Mouse (Mus musculus) cerebellum, adult 2 months (tissue): ENCODE results near the gene Gpcpd1. TPM values are rescaled to one million over a fixed set of nuclear protein-coding genes. Genes with fewer than 3 reads are reported as not detected.

Experiments used
- DNase-seq, 2 experiments: peaks; one replicate each; pipeline ENCODE4 v3.0.0; 2021
- H3K27ac ChIP-seq: fragments of 200-500 bp; 2 replicates; pipeline ENCODE4 v1.5.1; 2012; ENCODE audit warnings: low read length, control low read depth, inconsistent platforms; ENCODE audit not compliant: insufficient read depth
- H3K27me3 ChIP-seq: fragments of 200-500 bp; 2 replicates; pipeline ENCODE4 v1.6.1; 2012; ENCODE audit warnings: inconsistent platforms, mild to moderate bottlenecking, low read length, moderate library complexity; ENCODE audit not compliant: control insufficient read depth, insufficient read depth
- H3K4me1 ChIP-seq: fragments of 200-500 bp; 2 replicates; pipeline ENCODE4 v1.6.1; 2011; ENCODE audit warnings: low read length; ENCODE audit not compliant: control insufficient read depth, insufficient read depth
- H3K4me3 ChIP-seq: fragments of 200-500 bp; replicated peaks from 2 replicates; pipeline ENCODE3; 2011; ENCODE audit warnings: mild to moderate bottlenecking, low read depth, low read length, control low read depth; ENCODE audit not compliant: insufficient read depth
- CTCF ChIP-seq: fragments of 200-500 bp; IDR thresholded peaks from 2 replicates; pipeline ENCODE4 v1.5.1; 2011; ENCODE audit warnings: low read depth, mild to moderate bottlenecking, control low read depth, low read length, moderate library complexity, borderline replicate concordance; ENCODE audit not compliant: insufficient read depth
- POLR2A ChIP-seq: fragments of 200-500 bp; IDR thresholded peaks from 2 replicates; pipeline ENCODE4 v1.6.1; 2011; ENCODE audit warnings: low read length, control low read depth, borderline replicate concordance; ENCODE audit not compliant: insufficient read depth
- WGBS: fragments of 180-500 bp; shearing (Covaris S2); methylation state at CpG from one replicate; pipeline ENCODE4 v1.1.7; 2018; 5-methylcytosine and 5-hydroxymethylcytosine counted together
- polyA plus RNA-seq: library from polyadenylated mRNA; depleted of rRNA; stranded (reverse); fragments of >200 nt; gene quantifications from 2 replicates; pipeline ENCODE4 v1.2.3, GENCODE M21; 2012

Gene Gpcpd1
- polyA plus RNA-seq, 1 experiment: 81.5 TPM

DNA sequence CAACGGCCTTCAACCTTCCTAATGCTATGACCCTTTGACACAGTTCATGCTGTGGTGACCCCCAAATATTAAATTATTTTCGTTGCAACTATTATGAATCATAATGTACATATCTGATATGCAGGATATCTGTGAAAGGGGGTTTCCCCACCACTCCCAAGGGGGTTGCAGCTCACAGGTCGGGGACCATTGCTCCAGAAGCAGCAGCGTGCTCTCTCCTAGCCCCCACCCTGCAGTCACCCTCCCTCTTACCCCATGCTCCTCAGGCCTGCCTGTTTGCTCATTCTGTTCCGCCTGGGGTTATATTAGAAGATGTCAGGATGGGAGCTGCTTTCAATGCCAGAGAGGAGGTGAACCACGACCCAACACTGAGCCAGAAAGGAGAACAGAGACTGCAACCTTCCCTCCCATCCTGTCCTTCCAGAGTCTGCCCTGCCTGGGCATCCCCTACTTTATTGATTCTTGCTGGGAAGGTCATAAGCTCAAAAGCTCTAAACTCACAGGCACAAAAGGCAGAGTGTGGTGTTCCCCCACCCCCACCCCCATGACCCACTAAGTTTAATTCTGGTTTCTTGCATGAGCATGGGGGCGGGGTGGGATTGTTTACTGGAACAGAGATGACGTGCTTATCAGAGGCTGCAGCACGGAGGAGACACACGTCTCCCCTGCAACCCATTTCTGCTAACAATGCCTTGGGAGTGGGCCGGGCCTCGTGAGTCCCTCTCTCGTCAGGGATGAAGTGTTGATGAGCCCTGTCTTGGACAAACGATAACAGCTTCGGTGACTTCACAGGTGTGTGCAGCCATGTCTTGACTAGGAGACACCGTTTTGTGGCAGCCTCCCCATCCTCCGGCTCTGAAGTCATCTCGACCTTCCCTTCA lies 69.3 kb downstream of the Gpcpd1 start:
- 78% methylated on average over 18 of the region's 18 CpGs for WGBS
- TF ChIP-seq POLR2A (no peak), CTCF (no peak)
- H3K4me1 ChIP-seq: peaks cover 17% of the 10 kb centered on the region
- no peaks in the 10 kb centered on the region for H3K27me3 ChIP-seq
- no peak overlapping the region for H3K4me3 ChIP-seq
- H3K27ac ChIP-seq: no peak overlapping the region
- no peak for DNase-seq

DNA sequence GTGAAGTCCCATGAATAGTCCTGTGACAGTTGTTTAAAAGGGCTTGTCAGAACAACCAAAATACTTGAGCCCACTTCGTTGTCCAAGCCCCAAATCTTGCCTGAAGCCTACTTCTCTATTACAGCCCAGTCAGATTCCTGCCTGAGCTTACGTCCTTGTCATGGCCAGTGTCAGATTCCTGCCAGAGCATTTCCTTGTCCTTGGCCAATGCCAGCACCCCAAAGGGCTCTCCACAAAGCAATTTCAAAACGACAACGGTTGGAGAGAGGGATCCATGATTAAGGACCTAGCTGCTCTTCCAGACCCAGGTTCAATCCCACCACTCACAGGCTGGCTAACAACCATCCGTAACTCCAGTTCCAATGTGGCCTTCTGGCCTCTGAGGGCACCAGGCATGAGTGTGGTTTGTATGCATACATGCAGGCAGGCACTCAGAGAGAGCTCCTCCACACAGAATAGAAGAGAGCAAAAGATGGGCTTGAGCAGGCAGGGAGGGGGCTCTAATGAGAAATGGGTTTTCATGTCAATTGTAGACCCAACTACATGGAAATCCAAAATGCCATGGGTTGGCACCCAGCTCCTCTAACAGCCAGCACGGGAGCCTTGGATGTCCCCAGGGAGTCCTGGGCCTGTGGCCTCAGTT lies 70.2 kb downstream of the Gpcpd1 start:
- no peak for DNase-seq
- Histone ChIP-seq H3K27ac (no peak overlapping the region), H3K4me1 (peaks cover 25% of the 10 kb centered on the region), H3K27me3 (no peaks in the 10 kb centered on the region), H3K4me3 (no peak overlapping the region)
- 69% methylated on average over 6 of the region's 6 CpGs for WGBS
- TF ChIP-seq POLR2A (no peak), CTCF (no peak)

DNA sequence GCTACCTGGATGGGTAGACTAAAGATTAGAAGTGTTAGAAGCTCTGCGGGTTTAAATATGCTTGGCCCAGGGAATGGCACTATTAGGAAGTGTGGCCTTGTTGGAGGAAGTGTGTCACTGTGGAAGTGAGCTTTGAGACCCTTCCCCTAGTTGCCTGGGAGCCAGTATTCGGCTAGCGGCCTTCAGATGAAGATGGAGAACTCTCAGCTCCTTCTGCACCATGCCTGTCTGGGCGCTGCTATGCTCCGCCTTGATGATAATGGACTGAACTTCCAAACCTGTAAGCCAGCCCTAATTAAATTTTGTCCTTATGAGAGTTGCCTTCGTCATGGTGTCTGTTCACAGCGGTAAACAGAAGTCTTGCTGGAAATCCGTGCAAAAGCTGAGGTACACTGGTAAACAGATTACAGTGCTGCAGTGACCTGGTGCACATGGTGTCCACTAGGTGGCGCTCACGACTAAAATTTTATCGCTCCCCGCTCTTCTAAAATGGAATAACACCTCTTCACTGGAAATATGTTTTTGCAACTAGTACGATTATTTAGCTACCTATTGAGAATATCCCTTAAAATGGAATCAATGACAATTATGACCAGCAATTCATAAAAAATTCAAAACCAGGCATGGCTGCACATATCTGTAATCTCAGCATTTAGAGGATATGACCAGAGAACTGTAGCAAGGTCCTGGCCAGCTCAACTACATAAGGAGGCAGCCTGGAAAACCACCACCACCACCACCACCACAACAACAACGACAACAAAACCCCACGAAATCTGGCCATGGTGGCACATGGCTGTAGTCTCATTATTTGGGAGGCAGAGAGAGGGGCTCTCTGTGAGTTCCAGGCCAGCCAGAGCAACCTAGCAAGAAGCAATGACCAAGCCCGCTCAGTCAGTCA lies 71.1 kb downstream of the Gpcpd1 start:
- DNase-seq: peak; percentile 80 to 85
- Histone ChIP-seq H3K27me3 (no peaks in the 10 kb centered on the region), H3K4me3 (no peak overlapping the region), H3K4me1 (peaks cover 25% of the 10 kb centered on the region), H3K27ac (no peak overlapping the region)
- TF ChIP-seq POLR2A: no peak
- peak; percentile 85 for TF ChIP-seq CTCF
- 29% methylated on average over 16 of the region's 16 CpGs for WGBS

DNA sequence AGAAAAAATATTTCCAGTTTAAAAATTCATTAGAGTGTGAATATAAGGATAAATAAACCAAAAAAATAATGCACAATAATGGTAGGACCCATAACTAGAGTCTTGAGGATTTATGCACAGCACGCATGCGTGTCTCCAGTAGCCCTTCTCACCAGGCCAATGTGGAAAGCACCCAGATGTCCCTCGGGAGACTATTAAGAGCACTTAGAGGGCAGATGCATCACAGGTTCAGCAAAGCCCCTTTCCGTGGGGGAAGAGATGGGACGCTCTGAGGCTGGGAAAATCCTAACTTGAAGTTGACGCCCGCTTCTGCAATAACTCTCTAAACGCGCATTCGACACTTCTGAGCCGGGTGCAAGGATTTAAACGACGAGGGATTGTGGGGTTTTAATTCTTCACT lies 71.9 kb downstream of the Gpcpd1 start:
- TF ChIP-seq POLR2A (no peak), CTCF (no peak)
- no peak for DNase-seq
- H3K27me3 ChIP-seq: no peaks in the 10 kb centered on the region
- H3K4me1 ChIP-seq: peaks cover 25% of the 10 kb centered on the region
- H3K27ac ChIP-seq: no peak overlapping the region
- WGBS: 94% methylated on average over 13 of the region's 13 CpGs
- H3K4me3 ChIP-seq: no peak overlapping the region

DNA sequence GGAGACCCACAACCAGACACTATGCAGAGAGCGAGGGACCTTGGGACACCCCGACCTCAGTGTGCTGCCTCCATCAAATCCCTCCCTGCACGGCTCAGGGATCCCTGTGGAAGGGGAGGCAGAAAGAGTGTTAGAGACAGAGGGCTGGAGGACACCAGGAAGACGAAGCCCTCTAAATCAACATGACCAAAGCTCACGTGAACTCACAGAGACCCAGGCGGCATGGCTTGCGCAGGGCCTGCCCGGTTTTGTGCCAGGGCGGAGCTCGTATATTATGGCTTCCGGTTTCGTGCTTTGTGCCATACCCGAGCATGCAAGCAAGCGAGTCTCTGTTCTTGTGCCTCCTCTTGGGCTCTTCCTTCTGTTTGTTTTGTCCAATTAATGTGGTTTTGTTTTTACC lies 72.5 kb downstream of the Gpcpd1 start:
- TF ChIP-seq CTCF (no peak), POLR2A (no peak)
- no peaks in the 10 kb centered on the region for H3K27me3 ChIP-seq
- 94% methylated on average over 14 of the region's 14 CpGs for WGBS
- H3K27ac ChIP-seq: peak overlapping the region; percentile 91
- DNase-seq: no peak
- H3K4me3 ChIP-seq: no peak overlapping the region
- peaks cover 25% of the 10 kb centered on the region for H3K4me1 ChIP-seq

DNA sequence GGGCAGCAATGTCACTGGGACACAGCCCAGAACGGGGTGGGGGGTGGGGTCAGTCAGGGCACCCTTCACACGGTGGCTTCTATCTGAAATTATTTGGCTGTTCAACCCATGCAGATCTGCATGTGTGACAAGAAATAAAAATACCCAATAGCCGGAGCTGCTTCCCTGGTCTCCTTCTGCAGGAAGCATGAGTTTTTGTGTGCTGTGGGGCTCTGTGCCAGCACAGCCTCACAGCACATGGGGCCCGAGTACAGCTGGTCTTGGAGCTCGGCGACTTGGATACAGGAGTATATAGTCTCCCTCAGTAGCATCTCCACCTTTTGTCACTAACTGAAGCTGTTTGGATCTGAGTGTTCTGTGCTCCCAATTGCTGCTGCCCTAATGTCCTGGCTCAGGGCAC lies 73.2 kb downstream of the Gpcpd1 start:
- peak; percentile 76 for DNase-seq
- peak overlapping the region; percentile 91 for H3K27ac ChIP-seq
- WGBS: 2% methylated on average over 6 of the region's 6 CpGs

DNA sequence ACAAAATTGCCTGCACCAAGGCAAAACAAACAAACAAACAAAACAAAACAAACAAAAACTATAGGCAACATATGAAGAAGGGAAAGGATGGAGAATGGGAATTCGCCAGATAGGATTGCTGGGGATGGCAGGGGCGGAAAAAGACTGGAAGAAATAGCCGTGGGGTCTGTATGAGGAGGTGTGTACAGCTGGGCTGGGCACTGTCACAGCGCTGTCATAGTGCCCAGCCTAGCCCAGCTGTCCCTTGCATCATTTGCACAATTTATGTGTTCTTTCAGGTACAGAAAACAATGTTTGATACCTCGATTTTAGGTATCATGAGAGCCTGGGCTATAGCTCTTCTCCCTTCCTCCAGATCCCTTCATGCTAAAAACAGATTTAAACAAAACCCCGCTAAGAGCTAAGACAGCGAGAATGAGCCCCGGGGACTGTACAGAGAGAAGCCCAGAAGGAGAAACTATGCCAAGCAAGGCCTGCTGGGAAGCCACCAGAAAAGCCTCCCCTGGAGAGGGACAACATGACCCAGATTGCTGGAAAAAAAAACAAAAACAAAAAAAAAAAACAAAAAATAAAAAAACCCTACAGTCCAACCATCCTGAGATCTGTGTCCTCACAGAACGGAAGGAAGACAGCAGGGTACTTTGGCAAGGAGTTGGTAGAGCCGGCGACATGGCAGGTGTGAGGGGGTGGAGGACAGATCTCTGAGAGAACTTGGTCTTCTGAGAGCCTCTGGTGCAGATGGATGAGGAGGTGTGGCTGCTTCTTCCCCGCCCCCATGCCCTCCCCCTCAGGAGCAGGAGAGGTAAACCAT lies 74.0 kb downstream of the Gpcpd1 start:
- DNase-seq: peak; percentile 82 to 93
- Histone ChIP-seq H3K4me3 (no peak overlapping the region), H3K27me3 (no peaks in the 10 kb centered on the region), H3K27ac (peak overlapping the region; percentile 98), H3K4me1 (peaks cover 29% of the 10 kb centered on the region)
- TF ChIP-seq POLR2A: 0 out of 2 replicates have a peak, but pooled peaks have one; percentile 3
- TF ChIP-seq CTCF: no peak
- 10% methylated on average over 12 of the region's 12 CpGs for WGBS

More for the DNA sequence above, 73.2 kb downstream of the Gpcpd1 start:
- peaks cover 29% of the 10 kb centered on the region for H3K4me1 ChIP-seq
- no peaks in the 10 kb centered on the region for H3K27me3 ChIP-seq
- no peak for TF ChIP-seq CTCF
- no peak overlapping the region for H3K4me3 ChIP-seq
